Mouse (Mus musculus) kidney, postnatal 36 days (tissue): ENCODE results near the gene Mvb12b.

ENCODE experiments used
- DNase-seq, 2 experiments: peaks; one replicate each; pipeline ENCODE4 v3.0.0; 2021 to 2022; ENCODE audit warnings: mixed read lengths in 2 of 2

Gene Mvb12b

GRCm38 (mm10) chr2:33682219-33682618 is 205.5 kb downstream of the Mvb12b start:
- peak; percentile 61 to 87 for DNase-seq
